Mouse (Mus musculus) heart, adult 2 months (tissue): ENCODE measurements around the gene Plekhg3.

Experiments used
- CTCF ChIP-seq: fragments of 200-600 bp; IDR thresholded peaks from 2 replicates; pipeline ENCODE4 v1.8.1; 2022; ENCODE audit warnings: antibody characterized with exemption, mild to moderate bottlenecking, moderate library complexity
- EP300 ChIP-seq: fragments of 200-500 bp; IDR thresholded peaks from 2 replicates; pipeline ENCODE4 v1.6.1; 2011; ENCODE audit warnings: low read depth, low read length, control low read depth; ENCODE audit not compliant: insufficient read depth
- POLR2A ChIP-seq: fragments of 200-500 bp; IDR thresholded peaks from 2 replicates; pipeline ENCODE4 v1.6.1; 2011; ENCODE audit warnings: mild to moderate bottlenecking, low read depth, low read length, control low read depth; ENCODE audit not compliant: insufficient read depth

- TF ChIP-seq POLR2A (no peak), EP300 (no peak), CTCF (no peak)
These were observed 77.5 kb downstream of the Plekhg3 start for GRCm38 (mm10) chr12:76608241-76608640.
